Mouse (Mus musculus) kidney, adult 2 months (tissue): ENCODE results near the gene Nrros. TPM values are rescaled to one million over a fixed set of nuclear protein-coding genes. Genes with fewer than 3 reads are reported as not detected.
"Not testable (repeated sequence)": the region's sequence is repeated elsewhere in the genome, so short reads cannot be mapped to it uniquely, and the experiment has no call there.

ENCODE experiments used
- DNase-seq: peaks from one replicate; pipeline ENCODE4 v3.0.0; 2021
- H3K27ac ChIP-seq: fragments of 200-500 bp; 2 replicates; pipeline ENCODE4 v1.5.1; 2012; ENCODE audit warnings: low read depth, low read length, control low read depth, inconsistent platforms; ENCODE audit not compliant: insufficient read depth
- H3K27me3 ChIP-seq: fragments of 200-500 bp; replicated peaks from 2 replicates; pipeline ENCODE4 v1.6.1; 2012; ENCODE audit warnings: mild to moderate bottlenecking, moderate library complexity, low read length, inconsistent platforms; ENCODE audit not compliant: control insufficient read depth, insufficient read depth
- H3K36me3 ChIP-seq: fragments of 200-500 bp; 2 replicates; pipeline ENCODE4 v1.6.1; 2012; ENCODE audit warnings: mild to moderate bottlenecking, moderate library complexity, low read length, inconsistent platforms; ENCODE audit not compliant: control insufficient read depth, insufficient read depth
- H3K4me1 ChIP-seq: fragments of 200-500 bp; 2 replicates; pipeline ENCODE4 v1.6.1; 2011; ENCODE audit warnings: low read length; ENCODE audit not compliant: control insufficient read depth, insufficient read depth
- H3K4me3 ChIP-seq: fragments of 200-500 bp; 2 replicates; pipeline ENCODE4 v1.5.1; 2011; ENCODE audit warnings: mild to moderate bottlenecking, low read depth, low read length, control low read depth; ENCODE audit not compliant: insufficient read depth
- CTCF ChIP-seq: fragments of 200-500 bp; conservative IDR thresholded peaks from 2 replicates; pipeline ENCODE4 v1.5.1; 2011; ENCODE audit warnings: low read depth, mild to moderate bottlenecking, control low read depth, low read length, moderate library complexity, mixed read lengths; ENCODE audit not compliant: insufficient read depth, insufficient read length
- POLR2A ChIP-seq: fragments of 200-500 bp; IDR thresholded peaks from one replicate; pipeline ENCODE4 v1.6.1; 2011; ENCODE audit warnings: low read depth, low read length, control low read depth
- WGBS: fragments of 180-500 bp; shearing (Covaris S2); methylation state at CpG from one replicate; pipeline ENCODE4 v1.1.7; 2018; 5-methylcytosine and 5-hydroxymethylcytosine counted together
- polyA plus RNA-seq: library from polyadenylated mRNA; depleted of rRNA; stranded (reverse); fragments of >200 nt; gene quantifications from 2 replicates; pipeline ENCODE4 v1.2.3, GENCODE M21; 2012; rRNA removed

Nrros gene
- polyA plus RNA-seq, 1 experiment: 11.6 TPM

GRCm38 (mm10) chr16:32107342-32108045, 57.9 kb downstream of the Nrros start:
- Histone ChIP-seq H3K36me3 (peaks cover 2% of the 10 kb centered on the region), H3K27ac (no peak overlapping the region), H3K4me1 (no peaks in the 10 kb centered on the region), H3K27me3 (no peaks in the 10 kb centered on the region), H3K4me3 (no peak overlapping the region)
- no peak for DNase-seq
- 88% methylated on average over 12 of the region's 12 CpGs for WGBS
- TF ChIP-seq POLR2A (no peak), CTCF (no peak)

- Histone ChIP-seq H3K4me3 (no peak overlapping the region), H3K4me1 (no peaks in the 10 kb centered on the region), H3K27ac (no peak overlapping the region), H3K27me3 (no peaks in the 10 kb centered on the region), H3K36me3 (peaks cover 2% of the 10 kb centered on the region)
- no peak for DNase-seq
- WGBS: 100% methylated on average over 1 of the region's 1 CpGs
- TF ChIP-seq CTCF (peak; percentile 23; the same call in 1 of the 2 replicates), POLR2A (no peak)
Measured at GRCm38 (mm10) chr16:32105698-32106097, 59.7 kb downstream of the Nrros start.

- Histone ChIP-seq H3K4me1 (peaks cover 4% of the 10 kb centered on the region; the same call in 1 of the 2 replicates), H3K27me3 (no peaks in the 10 kb centered on the region), H3K27ac (no peak overlapping the region), H3K36me3 (peaks cover 2% of the 10 kb centered on the region), H3K4me3 (no peak overlapping the region)
- TF ChIP-seq POLR2A (no peak), CTCF (no peak)
- no peak for DNase-seq
- WGBS: 89% methylated on average over 13 of the region's 13 CpGs
Measured at GRCm38 (mm10) chr16:32102295-32102694, 63.1 kb downstream of the Nrros start.

GRCm38 (mm10) chr16:32099638-32100150, 65.7 kb downstream of the Nrros start, which contains the start of the genes Pigx and Cep19:
Gene Pigx (minus strand): TSS chr16:32099740.
Gene Cep19 (plus strand): TSS chr16:32099800.
- H3K36me3 ChIP-seq: no peaks in the 10 kb centered on the region
- TF ChIP-seq POLR2A (peak; percentile 29), CTCF (no peak)
- WGBS: under 1% methylated on average over 34 of the region's 34 CpGs
- no peaks in the 10 kb centered on the region for H3K27me3 ChIP-seq
- peak; percentile 97 for DNase-seq
- H3K27ac ChIP-seq: peak within 1 kb of the TSS; percentile 76
- H3K4me1 ChIP-seq: peaks cover 4% of the 10 kb centered on the region; the same call in 1 of the 2 replicates
- peak within 1 kb of the TSS; percentile 66 for H3K4me3 ChIP-seq

- peak overlapping the region; percentile 76 for H3K27ac ChIP-seq
- no peaks in the 10 kb centered on the region for H3K27me3 ChIP-seq
- TF ChIP-seq POLR2A: no peak
- no peak for TF ChIP-seq CTCF
- H3K4me3 ChIP-seq: peak overlapping the region; percentile 66
- no peaks in the 10 kb centered on the region for H3K36me3 ChIP-seq
- H3K4me1 ChIP-seq: peaks cover 4% of the 10 kb centered on the region; the same call in 1 of the 2 replicates
- DNase-seq: peak; percentile 24
- WGBS: under 1% methylated on average over 39 of the region's 39 CpGs
Measured at GRCm38 (mm10) chr16:32098897-32099637, 66.3 kb downstream of the Nrros start.

- not testable (repeated sequence) for DNase-seq, H3K4me1 ChIP-seq, H3K4me3 ChIP-seq, H3K27ac ChIP-seq, H3K36me3 ChIP-seq, H3K27me3 ChIP-seq
- WGBS: 91% methylated on average over 2 of the region's 2 CpGs
Measured at GRCm38 (mm10) chr16:32097757-32098156, 67.6 kb downstream of the Nrros start.

Other genes with a start within 250 kb of the Nrros start
- 2.0 and 2.2 TPM in 2 replicates for gene Pigz, start 231.7 kb downstream of the Nrros start, polyA plus RNA-seq
- 96.7 and 122 TPM in 2 replicates for gene 0610012G03Rik, start 217.1 kb downstream of the Nrros start, polyA plus RNA-seq
- gene Ncbp2, start 217.1 kb downstream of the Nrros start, polyA plus RNA-seq: 10.9 and 28.9 TPM in 2 replicates
- 4.4 and 5.5 TPM in 2 replicates for gene Senp5, start 162.3 kb downstream of the Nrros start, polyA plus RNA-seq
- gene Pak2, start 86.3 kb downstream of the Nrros start, polyA plus RNA-seq: 15.7 and 18.3 TPM in 2 replicates
- 29.0 and 33.2 TPM in 2 replicates for gene Pigx, start 65.9 kb downstream of the Nrros start, polyA plus RNA-seq
- gene Cep19, start 65.8 kb downstream of the Nrros start, polyA plus RNA-seq: 17.2 and 18.9 TPM in 2 replicates
- not detected in 2 replicates for gene Bex6, start 14.2 kb upstream of the Nrros start, polyA plus RNA-seq
- 2.7 and 3.5 TPM in 2 replicates for gene Fbxo45, start 81.6 kb upstream of the Nrros start, polyA plus RNA-seq
- 5.2 and 6.0 TPM in 2 replicates for gene Wdr53, start 81.6 kb upstream of the Nrros start, polyA plus RNA-seq
- 0.06 TPM in 1 of 2 replicates, not detected in the other for gene Smco1, start 105.9 kb upstream of the Nrros start, polyA plus RNA-seq
- gene Rnf168, start 111.9 kb upstream of the Nrros start, polyA plus RNA-seq: 6.0 and 6.4 TPM in 2 replicates
- 10.4 and 14.6 TPM in 2 replicates for gene Ubxn7, start 166.7 kb upstream of the Nrros start, polyA plus RNA-seq
- gene Tm4sf19, start 234.9 kb upstream of the Nrros start, polyA plus RNA-seq: 0.07 and 0.08 TPM in 2 replicates